Mouse (Mus musculus) gastrocnemius, postnatal 14 days (tissue): ENCODE measurements around the gene Odf3l2. TPM values are rescaled to one million over a fixed set of nuclear protein-coding genes. Genes with fewer than 3 reads are reported as not detected.

Experiments
- DNase-seq: peaks from one replicate; pipeline ENCODE4 v3.0.0; 2021; ENCODE audit warnings: mixed read lengths
- intact Hi-C: fragments of 180-260 bp; cut with DNase I; formaldehyde crosslinking; loops from one replicate; pipeline ENCODE4 v1.15.1; 2025; ENCODE audit warnings: low total_unique reads
- total RNA-seq, 2 experiments: library from RNA; stranded (reverse); gene quantifications; 2 replicates each; pipeline ENCODE4 v1.2.3; 2021

Gene Odf3l2
- total RNA-seq, 2 experiments from 2014 or later, result 1.1 to 12.4 TPM

DNA sequence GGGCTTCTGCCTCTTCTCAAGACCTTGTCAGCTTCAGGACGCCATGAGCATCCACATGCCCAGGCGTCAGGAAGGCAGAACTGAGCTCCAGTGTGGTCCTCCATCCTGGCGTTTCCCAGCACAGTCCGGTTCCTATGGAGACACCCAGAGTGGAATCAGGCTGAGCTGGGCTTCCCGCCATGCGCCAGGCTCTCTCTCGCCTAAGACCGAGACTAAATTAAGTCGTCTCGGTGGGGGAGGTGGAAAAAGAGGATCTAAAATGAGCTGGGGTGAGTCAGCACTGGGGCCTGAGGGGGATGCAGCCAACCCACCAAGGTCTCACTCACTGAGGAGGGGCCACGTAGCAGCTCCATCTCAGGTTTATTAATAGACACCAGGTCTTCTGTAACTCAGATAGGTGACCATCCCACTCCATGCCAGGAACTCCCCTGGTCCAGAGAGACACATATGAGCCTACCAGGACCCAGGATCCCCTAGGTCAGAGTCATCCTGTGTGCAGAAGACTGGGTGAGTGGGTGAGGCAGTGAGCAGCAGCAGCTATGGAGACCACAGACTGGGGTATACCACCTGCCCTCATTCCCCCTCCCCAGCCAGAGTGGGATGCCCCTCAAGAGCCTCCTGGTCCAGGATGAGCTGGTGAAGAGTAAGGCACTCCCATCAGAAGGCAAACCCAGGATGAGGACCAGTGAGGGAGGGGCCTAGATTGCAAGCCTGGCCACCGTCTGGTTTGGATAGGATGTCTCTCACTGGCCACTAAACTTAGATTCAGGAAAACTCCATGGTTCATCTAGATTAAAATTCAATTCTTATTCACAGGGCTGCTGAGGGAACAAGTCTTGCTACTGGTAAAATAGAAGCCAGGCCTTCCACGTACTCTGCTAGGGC, 48.2 kb downstream of the Odf3l2 start:
- DNase-seq, result no peak
- intact Hi-C loops, result loop anchor here (5.0 kb wide), 2 partner anchors 50 to 65 kb away; partner anchors contain the start of genes Madcam1 and Odf3l2

DNA sequence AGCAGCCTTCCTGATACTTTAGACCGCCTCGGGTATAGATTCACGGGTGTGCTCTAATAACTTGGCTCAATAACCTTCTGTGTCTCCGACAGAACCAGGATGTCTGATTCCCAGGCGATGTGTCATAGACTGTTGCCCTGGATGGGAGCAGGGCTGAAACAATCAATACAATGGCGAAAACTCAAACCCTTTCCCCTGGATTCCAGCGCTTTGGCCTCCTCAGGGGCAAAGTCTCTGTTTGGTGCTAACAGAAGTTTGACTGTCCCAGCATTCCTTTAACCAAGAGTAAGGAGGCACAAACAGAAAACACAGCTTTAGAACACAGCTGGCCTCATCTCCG, 50.0 kb downstream of the Odf3l2 start:
- intact Hi-C loops, result loop anchor here (5.0 kb wide), 2 partner anchors 52 to 67 kb away; partner anchors contain the start of genes Madcam1 and Odf3l2
- DNase-seq, result no peak

DNA sequence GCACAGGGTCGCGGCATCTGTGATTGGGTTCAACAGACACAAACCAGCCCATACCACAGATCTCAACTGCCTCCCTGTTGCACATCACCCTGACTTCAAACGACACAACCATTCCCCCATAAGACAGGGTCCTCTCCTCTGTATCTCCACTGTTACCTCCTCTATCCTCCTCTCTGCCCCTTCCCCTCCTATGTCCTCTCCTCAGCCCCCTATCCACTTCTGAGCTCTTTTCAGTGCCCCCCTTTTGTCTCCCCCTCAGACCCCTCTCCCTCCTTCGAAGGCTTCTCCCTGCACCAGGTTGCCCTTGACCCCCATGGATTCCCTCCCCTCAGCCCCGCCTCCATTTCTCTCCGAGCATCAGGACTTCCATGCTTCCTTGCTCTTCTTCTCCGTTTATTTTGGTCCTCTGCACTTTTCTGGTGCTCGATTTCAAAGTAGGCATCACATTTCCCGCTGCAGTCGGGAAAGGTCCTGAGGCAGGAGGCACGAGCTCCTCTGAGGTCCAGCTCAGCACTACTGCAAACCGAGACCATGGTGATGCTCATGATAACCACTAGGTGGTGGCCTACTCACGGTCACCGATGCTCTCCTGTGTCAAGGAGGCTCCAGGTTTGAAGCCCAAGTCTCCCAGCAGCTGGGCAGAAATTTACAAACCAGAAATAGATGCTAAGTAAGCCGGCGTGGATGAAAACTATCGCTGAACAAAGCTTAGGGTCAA, 50.5 kb downstream of the Odf3l2 start:
- peak; percentile 55 for DNase-seq
- intact Hi-C loops, result loop anchor here (5.0 kb wide), 2 partner anchors 52 to 67 kb away; partner anchors contain the start of genes Madcam1 and Odf3l2

DNA sequence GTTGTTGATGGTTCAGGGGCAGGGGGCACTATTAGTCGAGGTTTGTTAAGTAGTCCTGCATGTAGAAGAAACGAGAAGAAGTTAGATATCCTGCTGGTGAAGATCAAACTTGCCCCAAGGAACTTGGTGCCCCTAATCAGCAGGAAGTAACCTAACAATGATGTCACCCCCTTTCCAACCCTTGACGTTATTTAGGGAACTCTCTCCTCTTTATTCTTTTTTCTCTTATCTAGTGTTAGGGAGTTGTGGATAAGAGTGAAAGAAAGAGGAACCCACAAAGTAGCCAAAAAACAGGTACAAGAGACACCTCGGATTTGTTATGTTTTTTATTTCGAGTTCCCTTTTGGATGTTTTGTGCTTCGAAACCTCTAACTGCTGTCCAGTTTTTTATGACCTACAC, 51.4 kb downstream of the Odf3l2 start:
- DNase-seq, result no peak
- intact Hi-C loops, result no loop called here

DNA sequence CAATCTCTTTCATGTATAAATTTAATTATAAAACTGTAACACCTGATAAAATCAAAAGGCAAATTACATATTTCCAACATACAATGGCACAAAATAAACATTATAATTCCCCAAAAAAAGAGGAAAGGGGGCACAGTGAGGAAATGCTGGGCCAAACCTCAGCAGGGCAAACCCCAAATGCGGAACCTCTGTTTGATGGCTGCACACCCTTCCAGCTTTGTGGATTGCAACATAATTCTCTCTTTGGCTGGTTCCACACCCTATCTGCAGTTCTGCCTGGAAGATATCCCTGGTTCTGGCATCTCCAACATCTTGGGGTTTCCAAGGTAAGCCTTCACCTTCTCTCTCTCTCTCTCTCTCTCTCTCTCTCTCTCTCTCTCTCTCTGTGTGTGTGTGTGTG, 54.8 kb downstream of the Odf3l2 start:
- intact Hi-C loops, result no loop called here
- no peak for DNase-seq

Other genes starting within 250 kb of the Odf3l2 start
- not detected for gene Vmn2r83, start 177.0 kb downstream of the Odf3l2 start, total RNA-seq
- gene Plpp2, start 111.9 kb downstream of the Odf3l2 start, total RNA-seq, result 1 to 10 TPM; 1.3 to 2.2 TPM
- 10 to 100 TPM; 10.3 to 10.6 TPM for gene Mier2, start 90.5 kb downstream of the Odf3l2 start, total RNA-seq
- gene Theg, start 58.4 kb downstream of the Odf3l2 start, total RNA-seq, result not detected
- under 1 TPM; 0.11 to 0.12 TPM for gene C2cd4c, start 31.7 kb downstream of the Odf3l2 start, total RNA-seq
- gene Shc2, start 7.8 kb downstream of the Odf3l2 start, total RNA-seq, result 1 to 10 TPM; 2.3 to 3.3 TPM
- gene Madcam1, start 18.8 kb upstream of the Odf3l2 start, total RNA-seq, result not detected
- gene Tpgs1, start 23.6 kb upstream of the Odf3l2 start, total RNA-seq, result 10 to 100 TPM; 22.6 to 24.0 TPM
- gene Cdc34, start 36.5 kb upstream of the Odf3l2 start, total RNA-seq, result 100 to 1,000 TPM; 314 to 321 TPM
- gene Gzmm, start 43.3 kb upstream of the Odf3l2 start, total RNA-seq, result 1 to 10 TPM; 2.3 to 2.9 TPM
- gene Bsg, start 58.8 kb upstream of the Odf3l2 start, total RNA-seq, result 100 to 1,000 TPM; 496 to 497 TPM
- gene Hcn2, start 70.9 kb upstream of the Odf3l2 start, total RNA-seq, result under 1 TPM; 0.42 to 0.78 TPM
- 10 to 100 TPM; 21.5 to 21.6 TPM for gene Polrmt, start 100.8 kb upstream of the Odf3l2 start, total RNA-seq
- gene Fgf22, start 109.3 kb upstream of the Odf3l2 start, total RNA-seq, result not detected
- 10 to 100 TPM; 25.9 to 30.6 TPM for gene Rnf126, start 121.2 kb upstream of the Odf3l2 start, total RNA-seq
- 1 to 10 TPM; 1.3 to 2.2 TPM for gene Fstl3, start 131.5 kb upstream of the Odf3l2 start, total RNA-seq
- not detected for gene Prss57, start 145.2 kb upstream of the Odf3l2 start, total RNA-seq
- gene Palm, start 147.8 kb upstream of the Odf3l2 start, total RNA-seq, result 10 to 100 TPM; 25.7 to 33.5 TPM
- under 1 TPM in 1 of 2 experiments, not detected in 1; 0.35 TPM for gene Misp, start 175.3 kb upstream of the Odf3l2 start, total RNA-seq
- 10 to 100 TPM; 40.3 to 48.1 TPM for gene Ptbp1, start 208.7 kb upstream of the Odf3l2 start, total RNA-seq
- not detected for gene Prtn3, start 228.7 kb upstream of the Odf3l2 start, total RNA-seq
- under 1 TPM; 0.09 to 0.29 TPM for gene Plppr3, start 228.9 kb upstream of the Odf3l2 start, total RNA-seq
- not detected for gene Elane, start 240.5 kb upstream of the Odf3l2 start, total RNA-seq
- 10 to 100 TPM in 1 of 2 experiments, 1 to 10 TPM in 1; 3.6 to 16.6 TPM for gene Cfd, start 245.1 kb upstream of the Odf3l2 start, total RNA-seq